Mouse (Mus musculus): ENCODE results near the gene Fam160a1.

Gene Fam160a1

DNA sequence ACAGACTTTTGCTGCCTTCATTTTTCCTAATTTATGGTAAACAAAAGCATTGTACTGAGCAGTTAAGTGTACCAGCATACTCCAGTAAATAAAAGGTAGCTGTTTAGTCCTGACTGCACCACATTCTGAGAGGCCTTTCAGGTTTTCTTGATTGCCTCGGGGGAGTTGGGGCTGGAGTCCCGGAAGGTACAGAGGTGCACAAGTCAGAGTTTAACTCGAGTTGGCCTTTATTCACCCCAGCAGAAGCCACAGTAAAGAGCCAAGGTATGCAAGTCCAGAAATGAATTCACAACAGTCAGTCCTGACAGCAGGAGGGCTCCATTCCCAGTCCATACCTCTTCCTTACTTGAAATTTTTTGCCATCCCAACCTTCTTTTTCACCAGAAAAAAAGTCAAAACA lies 78.5 kb downstream of the Fam160a1 start:
- DNase-seq, result no peak

DNA sequence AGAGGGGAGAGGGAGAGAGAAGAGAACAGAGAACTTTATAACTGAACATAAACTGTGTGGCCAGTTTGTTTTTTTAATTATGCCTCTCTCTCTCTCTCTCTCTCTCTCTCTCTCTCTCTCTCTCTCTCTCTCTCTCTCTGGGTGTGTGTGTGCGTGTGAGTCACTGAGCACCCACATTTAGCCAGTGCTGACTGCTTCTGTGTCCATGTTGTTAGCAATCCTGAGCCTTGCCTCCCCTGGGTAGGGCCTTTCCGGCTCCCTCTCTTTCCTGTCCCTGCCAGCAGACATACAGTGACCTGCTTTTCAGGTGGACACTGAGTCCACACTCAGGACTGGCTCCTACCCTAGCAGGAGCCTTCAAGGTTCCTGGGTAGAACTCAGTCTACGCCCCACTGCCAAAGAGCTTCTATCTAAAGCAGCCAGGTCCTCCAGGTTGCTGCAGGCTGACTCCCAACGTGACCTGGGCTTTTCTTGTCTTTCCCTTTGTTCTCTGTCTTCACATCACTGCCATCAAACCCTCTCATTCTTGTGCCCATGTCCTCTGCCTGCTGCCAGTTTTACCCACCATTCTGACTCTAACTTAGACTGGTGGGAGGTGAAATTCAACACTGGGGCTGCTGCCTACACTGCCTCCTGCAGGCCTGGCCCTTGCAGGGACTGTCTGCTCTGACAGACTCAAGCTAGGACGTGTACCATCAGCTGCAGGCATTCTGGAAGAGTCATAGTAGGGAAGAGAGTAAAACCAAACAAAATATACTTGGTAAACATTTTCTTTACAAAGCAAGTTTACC lies 83.0 kb downstream of the Fam160a1 start:
- DNase-seq, result no peak

DNA sequence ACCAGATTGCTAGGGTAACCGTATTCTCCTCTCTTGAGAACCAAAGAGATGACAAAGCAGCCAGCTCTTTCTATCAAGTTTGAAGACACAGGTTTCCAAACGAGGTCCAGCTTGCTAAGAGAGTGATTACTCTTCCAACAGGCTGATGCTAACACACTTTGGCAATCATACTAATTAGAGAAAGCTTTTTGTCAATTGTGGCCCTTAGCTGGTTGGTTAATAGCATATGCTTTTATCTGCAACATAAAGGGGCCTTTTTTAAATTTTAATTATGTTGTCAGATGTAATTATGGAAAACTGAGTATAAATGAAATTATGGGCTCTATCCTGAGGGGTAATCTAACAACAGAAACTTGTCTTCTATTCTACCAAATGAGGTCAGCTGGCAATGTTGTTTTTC lies 89.9 kb downstream of the Fam160a1 start:
- no peak for DNase-seq

DNA sequence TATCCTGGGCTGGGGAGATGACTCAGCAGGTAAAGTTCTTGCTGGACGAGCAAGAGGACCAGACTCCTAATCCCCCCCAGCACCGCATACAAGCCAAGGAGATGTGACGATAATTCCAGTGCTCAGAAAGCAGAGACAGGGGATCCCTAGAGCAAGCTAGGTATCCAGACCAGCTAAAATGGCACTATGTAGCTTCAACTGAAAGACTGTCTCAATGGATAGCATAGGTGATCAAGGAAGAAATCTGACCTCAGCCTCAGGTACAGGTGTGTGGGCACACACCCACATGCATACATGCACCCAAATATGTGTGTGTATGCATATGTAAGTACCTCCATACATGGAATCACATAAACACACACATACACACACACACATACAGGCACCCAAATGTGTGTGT lies 91.1 kb downstream of the Fam160a1 start:
- DNase-seq, result no peak

DNA sequence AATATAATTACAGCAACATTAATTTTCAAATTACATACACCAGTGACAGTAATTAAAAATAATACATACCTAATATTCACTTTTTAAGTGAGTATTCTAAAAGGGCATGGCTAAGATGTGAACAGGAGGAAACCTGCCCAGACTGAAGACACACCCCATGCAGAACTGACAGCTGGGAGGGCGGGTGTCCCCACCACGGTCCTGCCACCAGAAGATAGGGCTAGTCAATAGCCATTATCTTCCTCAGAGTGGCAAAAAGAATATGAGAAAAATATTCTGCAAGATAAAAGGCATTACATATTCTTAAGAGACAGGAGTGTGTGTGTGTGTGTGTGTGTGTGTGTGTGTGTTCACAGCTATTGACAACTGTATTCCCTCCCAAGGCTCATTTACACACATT lies 92.0 kb downstream of the Fam160a1 start:
- no peak for DNase-seq

DNA sequence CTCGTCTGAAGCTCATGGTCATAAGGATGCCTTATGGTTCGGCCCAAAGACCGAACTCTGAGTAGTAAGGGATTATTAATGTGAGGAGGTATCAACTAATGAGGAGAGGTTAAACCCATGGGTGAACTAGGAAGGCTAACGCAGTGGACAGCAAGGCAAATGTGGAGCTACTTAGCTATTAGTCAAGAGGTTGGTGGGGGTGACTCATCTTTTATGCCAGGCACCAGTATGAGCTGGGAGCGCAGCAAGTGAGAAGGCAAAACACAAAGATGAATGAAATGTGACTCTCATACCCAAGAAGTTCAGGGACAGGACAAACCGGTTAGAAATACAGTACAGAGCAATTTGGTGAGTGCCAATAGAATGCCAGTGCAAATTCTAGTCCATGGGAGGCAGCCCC lies 94.5 kb downstream of the Fam160a1 start:
- no peak for DNase-seq

DNA sequence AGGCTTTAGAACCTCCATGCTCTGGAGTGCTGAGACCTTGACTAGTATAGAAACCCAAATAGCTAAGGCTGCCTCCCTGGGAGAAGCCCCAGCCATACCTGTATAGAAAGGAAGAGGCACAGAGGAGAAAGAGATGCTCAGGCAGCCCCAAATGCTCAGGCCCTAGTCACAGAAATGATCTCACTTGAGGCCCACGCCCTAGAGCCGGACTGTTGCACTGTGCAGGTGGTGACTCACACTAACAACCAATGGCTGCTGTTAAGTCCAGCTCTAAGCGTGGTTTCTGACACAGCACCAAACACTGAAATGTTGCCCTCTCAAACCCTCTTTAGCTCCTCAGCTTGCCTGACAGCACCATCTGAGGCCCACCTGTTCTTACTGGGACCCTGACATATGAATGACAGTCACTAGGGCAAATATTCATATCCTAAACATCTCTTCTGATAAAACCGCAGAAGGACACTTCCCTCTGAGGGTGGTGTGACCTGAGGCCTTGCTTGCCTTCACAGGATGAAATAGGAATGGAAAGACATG lies 101.3 kb downstream of the Fam160a1 start:
- no peak for DNase-seq

DNA sequence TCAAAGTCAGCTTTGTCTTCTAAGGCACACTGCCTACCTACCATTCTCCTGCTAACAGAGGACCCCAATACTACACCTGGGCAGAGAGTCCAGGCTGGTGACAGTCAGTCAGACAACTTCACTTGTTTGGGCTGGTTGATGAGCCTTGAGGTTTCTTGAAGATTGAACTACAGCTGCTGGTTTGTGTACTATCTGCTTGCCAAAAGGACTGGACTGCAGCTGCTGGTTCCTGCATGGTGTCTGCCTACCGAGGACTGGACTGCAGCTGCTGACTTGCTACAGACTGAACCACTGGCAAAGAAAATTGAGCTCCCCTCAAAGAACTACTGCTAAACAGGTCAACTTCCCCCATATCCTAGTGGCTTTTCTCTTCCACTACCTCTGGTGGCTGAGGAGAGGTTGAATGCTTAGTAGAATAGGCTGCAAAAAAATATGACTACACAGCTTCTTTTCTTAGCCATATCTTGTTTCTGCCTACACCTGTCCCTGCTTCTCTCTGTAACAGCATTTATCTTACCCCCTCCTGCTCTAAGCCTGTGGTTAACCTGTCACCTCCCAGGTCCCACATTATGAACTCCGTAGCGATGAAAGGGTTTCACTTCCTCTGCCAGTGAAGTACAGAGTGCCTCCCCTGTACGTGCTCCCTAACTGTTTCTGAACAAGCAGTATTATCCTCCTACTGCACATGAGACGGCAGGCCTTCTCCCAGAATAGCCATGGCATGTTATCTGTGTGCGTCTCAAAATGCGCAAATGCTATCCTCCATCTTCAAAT lies 103.0 kb downstream of the Fam160a1 start:
- peak; percentile 7 to 15 for DNase-seq

DNA sequence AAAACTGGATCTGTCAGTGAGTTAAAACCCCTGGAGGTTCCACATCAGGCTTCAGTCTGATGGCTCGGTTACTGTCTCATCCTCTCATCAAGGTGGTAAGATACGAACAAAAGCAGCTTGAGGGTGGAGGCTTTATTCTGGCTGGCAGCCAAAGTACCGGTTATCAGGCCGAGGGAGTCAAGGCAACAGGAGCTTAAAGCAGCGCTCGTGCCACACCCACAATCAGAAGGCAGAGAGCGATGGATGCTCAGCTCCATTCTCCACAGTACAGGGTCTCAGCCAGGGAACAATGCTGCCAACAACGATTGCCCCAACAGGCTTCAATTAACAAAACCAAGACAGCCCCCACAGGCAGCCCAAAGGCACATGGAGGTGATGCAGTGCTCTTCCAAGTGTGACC lies 106.4 kb downstream of the Fam160a1 start:
- no peak for DNase-seq

DNA sequence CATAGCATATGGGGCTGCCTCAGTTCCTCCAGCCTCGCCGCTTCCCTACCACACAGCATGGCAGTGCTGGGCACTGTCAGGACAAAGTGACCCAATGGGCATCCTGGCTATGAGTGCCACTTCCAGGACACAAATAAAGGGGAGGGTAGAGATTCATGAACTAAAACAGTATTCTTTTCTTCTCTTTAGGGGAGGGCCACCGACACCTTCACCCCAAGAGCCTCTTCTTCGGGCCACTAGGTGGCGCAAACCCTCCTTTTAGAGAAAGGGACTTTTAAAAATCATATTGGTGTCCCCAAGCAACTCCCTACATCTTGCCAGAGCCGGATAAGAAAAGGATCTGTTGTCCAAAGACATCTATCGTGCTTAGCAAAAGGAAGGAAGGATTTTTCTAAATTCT lies 109.7 kb downstream of the Fam160a1 start:
- peak; percentile 50 to 51 for DNase-seq

DNA sequence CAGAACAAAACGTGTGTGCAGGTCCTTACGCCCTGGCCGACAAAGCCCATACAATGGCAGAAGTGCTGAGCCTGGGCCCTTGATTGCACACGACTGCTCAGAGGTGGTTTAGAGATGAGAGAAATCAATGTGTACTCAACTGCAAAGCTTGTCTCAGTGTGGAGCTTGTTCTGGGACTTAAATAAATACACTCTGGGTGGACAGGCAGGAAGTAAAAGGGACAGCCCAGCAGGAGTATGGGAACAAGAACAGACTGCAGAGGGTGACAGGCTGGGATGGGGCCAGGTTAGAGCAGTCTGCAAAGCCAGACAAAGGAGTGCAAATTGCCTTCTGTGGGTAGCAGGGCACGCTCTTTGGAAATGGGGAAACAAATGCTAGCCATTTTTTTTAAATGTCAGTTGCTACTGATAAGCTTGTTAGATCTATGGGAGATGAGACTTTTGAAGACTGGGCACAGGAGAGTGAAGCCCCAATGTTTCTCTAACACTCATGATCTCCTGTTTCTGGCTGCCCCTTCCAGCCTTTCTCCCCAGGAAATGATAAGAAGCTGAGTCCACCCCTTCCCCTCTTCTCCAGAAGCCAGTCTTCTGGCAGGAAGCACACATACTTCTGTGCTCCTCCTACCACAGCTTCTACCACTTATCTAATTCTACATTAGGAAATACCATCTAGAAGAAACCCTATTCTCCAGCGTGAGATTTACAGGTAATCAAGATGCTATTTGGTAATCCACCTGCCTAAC lies 113.8 kb downstream of the Fam160a1 start:
- no peak for DNase-seq

DNA sequence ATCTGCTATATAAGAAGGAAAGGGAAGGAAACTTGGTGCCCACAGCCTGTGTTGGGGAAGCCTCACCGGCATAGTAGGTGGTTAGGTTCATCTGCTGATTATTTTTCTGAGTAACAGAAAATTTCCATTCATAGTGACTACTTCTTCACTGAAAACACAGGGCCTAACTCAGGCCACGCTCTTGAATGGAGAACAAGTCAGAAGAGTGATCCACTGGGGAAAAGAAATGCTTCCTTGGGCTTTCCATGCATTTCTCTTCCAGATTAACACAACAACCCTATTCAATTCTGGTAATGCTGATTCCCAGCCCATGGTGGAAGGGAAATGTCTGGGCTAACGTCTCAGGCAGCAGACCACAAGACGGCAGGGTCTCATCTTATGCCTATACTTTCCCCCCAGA lies 118.6 kb downstream of the Fam160a1 start:
- no peak for DNase-seq

DNA sequence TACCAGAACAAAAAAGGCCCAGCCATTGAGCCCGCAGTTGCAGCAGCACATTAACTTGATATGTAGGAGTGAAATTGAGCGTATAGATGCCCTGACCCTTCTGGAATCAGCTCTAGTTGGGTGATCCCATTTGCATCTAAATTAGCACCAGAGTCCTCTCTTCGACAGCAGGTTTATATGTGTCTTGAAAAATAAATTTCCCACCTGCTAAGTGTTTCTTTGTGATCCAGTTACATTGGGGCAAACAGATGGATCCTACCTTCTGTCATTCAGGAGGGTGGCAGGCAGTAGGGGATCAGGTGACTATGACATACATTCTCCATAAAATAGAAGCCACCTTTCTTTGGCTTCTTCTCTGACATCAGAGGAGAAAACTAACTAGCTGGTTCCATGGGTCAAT lies 122.0 kb downstream of the Fam160a1 start:
- no peak for DNase-seq

DNA sequence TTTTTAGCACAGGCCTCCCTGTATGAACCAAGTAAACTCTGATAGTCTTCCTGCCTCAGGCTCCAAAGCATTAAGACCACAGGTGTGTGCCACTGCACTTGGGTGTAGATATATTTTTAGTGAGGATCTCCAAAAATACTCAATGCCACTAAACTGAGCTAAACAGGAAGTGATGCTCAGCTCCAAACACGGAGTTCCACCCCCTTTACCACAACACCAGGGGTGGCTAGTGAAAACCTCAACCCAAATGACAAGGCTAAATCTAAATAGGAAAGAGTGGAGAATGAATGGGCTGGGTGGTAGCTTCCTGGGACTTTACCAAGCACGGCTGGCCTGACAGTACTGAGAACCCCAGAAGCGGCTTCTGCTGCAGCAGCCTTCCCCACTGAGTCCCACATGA lies 124.1 kb downstream of the Fam160a1 start:
- DNase-seq, result no peak

DNA sequence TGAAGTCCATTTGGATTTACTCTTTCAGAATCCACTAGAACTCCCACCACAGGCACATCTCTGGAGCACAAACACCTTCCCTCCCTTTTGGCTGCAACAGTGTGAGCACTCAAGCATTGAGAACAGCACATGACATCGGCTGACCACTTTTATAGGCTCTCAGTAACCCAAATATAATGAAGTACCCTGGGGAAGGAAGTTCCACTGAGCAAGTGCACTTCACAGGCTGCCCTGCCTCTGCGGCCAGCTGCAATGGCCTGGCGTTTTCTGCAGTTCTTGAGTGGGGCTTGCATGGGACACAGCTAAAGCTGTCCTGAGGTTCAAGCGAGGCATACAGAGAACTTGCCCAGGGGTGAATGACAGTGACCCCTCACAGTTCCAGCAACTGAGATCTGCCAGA lies 126.0 kb downstream of the Fam160a1 start:
- no peak for DNase-seq

DNA sequence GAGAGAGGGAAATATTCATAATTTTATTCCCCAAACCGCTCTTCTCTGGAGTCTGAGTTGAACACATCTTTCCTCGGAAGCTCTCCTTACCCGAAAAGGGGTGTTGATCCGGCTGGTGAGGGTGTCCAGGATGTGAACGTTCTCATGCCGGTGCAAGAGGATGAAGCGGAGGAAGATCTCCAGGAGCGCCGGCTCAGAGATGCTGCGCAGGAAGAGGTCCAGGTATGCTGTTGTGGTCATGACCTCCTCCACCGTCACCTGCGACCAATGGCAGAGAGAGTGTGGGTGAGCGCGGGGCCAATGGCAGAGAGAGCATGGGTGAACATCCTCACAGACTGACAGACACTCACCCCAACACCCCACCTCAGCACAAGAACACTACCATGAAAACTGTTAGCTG lies 128.8 kb downstream of the Fam160a1 start:
- DNase-seq, result no peak

DNA sequence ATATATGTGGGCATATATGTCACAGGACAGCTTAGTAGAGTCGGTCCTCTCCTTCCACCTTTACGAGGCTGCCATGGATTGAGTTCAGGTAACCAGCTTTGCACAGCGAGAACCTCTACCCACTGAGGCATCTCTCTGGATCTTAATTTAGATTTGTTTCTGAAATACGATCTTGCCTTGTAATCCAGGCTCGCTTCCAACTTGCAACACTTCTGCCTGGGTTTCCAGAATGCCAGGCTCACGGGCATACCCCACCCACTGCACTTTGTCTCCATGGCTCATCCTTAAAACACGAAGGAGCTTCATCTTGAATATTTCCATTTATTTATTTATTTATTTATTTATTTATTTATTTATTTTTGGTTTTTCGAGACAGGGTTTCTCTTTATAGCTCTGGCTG lies 131.8 kb downstream of the Fam160a1 start:
- no peak for DNase-seq

DNA sequence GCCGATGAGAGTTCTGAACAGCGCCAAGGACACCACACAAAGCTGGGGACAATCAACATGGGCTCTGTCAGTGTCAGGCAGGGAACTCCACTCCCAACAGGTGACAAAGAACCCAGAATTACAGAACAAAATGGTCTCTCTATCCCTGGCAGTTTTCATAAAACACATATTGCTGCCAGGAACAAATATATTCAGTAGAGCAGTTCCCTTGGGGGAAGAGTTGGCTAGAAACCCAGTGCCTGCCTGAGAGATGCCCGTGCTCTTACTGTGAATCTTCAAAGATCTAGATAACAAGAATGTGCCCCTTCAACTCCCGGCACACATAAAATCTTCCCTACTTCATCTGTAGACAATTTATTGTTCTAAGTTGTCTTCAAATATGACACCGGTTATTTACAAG lies 133.5 kb downstream of the Fam160a1 start:
- DNase-seq, result no peak

DNA sequence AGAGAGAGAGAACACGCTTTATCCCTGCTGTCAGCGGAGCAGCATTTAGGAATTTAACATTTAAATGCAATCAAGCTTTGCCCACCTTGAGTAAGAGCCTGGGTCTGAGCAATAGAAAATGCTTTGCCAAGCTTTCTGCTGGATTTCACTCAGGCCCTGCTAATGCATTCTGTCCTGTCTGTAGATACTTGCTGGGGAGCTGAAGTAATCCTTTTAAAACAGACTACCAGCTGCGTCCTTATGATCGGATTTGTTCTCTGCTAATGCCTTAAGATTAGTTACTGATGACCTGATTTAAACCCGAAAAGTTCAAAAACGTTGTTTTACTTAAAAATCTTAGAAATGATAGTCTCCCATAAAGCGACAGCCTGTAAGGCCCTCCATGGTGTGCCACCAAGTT lies 136.0 kb downstream of the Fam160a1 start:
- no peak for DNase-seq

DNA sequence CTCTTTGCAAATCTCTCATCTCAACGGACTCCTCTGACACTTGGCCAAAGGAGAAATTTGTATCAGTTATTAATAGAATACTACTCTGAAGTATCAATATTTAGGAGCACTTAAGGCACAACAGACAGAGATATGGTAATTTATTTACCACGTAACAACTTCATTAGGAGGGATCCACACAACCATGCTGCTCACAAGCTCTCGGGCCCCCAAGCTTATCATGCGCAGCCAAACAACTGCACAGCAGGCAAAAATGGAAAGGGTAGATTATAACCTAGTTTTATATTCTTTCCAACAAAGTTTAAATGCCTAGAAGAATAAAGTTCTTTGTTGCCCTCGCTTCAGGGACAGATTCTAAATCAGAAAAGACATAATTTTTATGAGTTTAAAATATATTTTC lies 137.1 kb downstream of the Fam160a1 start:
- DNase-seq, result no peak

DNA sequence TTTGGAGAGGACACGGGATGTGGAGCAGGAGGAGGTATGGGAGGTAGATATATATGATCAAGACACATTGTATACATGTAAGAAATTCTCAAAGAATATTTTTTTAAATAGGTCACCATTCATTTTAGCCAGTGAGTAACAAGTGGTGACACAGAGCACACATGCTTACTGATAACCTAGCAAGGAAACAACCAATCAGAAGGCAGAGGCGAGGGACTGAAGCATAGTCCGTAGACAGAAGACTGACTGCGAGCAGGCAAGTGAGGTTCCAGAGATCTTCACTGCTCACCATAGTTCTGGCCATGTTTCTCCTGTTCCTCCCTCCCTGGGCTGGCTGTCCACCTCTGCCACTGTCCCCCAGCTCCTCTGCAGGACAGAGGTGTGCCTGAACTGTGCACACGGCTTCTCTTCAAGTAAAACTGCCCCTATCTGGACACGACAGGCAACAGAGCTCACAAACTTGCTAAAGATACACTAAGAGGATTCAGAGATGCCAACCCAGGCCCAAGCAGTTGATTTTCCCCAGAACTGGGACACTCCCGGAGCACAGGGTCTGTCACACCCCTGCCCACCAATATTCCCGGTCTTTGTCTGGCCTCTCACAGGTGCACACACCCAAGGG lies 137.7 kb downstream of the Fam160a1 start:
- no peak for DNase-seq

DNA sequence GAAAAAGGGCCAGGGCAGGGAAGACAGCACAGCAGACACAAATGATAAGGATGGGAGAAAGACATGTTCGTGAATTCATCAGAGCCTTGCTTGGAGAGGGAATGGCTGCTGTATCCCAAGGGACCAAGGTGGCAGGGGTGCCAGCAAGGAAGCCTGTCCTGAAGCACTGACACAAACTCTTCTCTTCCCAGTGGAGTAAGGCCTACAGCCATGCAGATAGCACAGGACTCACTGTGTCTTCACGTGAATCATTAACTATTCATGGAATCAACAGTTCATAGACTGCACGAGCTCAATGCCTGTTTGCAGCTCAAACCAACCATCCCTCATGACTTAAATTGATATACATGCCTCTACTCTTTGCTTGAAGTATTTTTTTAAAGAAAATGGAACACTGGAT lies 139.1 kb downstream of the Fam160a1 start:
- DNase-seq, result no peak

DNA sequence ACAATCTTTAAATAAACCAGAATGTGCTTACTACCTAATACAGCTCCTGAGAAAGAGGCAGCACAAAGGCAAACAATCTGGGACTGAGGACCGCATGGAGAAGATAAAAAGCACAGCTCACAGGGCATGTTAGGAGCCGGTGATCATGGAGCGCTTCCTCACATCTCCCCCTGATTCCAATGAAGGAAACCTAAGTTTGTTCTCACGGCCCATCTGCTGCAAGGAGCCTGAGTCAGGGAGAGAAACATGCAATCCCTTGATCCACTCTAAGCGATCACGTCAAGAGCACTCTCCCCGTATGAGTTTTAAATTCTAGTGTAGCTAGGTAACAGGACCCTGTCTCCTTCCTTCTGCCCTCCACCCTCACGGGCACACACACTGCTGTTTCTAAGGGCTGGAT lies 140.0 kb downstream of the Fam160a1 start:
- no peak for DNase-seq

Measured in B cell, adult 2 months (primary cell).